In the genomic region with DNA sequence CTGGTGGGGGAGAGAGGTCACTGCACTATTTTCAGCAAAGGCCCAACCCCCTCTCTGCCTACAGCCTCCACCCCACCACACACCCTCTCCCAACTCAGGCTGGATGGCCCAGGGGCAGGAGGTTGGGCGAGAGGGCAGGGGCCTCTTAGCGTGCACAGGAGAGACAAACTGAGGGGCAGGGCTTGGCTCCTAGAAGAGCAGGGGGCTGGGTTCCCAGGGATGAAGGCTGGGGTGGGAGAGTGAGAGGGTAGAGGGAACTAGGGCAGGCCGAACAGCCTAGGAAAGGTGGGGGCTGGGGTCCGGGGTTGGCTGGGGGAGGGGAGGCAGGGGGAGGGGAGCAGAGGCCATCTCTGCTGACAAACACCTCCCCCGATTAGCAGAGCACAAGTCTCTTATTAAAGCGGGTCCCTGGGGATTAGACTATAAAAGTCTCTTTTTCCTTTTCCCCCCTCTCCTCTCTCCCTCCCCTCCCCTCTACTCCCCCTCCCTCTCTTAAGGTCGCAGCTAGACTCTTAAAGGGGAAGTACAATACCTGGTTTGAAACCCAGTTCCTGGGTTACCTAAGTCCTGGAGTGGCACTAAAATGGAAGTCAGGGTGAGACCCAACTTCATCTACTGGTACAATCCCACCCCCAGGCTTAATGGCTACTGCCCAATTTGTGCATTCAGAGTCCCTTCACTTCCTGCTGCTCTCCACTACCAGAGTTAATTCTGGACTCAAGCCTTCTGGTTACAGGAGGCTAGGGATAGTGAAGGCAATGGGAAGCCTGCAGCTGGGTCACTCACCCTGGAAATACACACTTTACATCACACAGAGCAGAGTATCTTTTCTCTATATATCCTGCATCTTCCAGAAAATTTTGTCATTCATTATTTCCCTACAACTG, we compare ENCODE assay signal across 8 mouse cellular contexts. TPM values are rescaled to one million over a fixed set of nuclear protein-coding genes. Genes with fewer than 3 reads are reported as not detected.
DNase-seq lines count a peak whose midpoint lies in the region; ATAC-seq and TF ChIP-seq lines count a peak whose summit lies in the region.

No protein-coding gene starts in this region.

- H3K9ac ChIP-seq in ES-Bruce4 (ENCODE audit: low read depth, poor library complexity, severe bottlenecking), result 0 out of 2 replicates have a peak overlapping the region, but pooled peaks have one; percentile 20
- no peak overlapping the region for H3K9ac ChIP-seq in liver, embryonic 15.5 days

- no peaks in the 10 kb centered on the region for H3K36me3 ChIP-seq in ES-Bruce4 (ENCODE audit: control insufficient read depth, insufficient read depth, low read length, poor library complexity, severe bottlenecking)
- H3K36me3 ChIP-seq in liver, embryonic 15.5 days (replicated peaks), result no peaks in the 10 kb centered on the region

- TF ChIP-seq CTCF in ES-Bruce4 (IDR thresholded peaks at IDR 0.05; ENCODE audit: low read depth, low read length), result no peak

- no peaks in the 10 kb centered on the region for H3K4me1 ChIP-seq in ES-Bruce4 (ENCODE audit: control insufficient read depth, insufficient read depth, low read length)
- peaks cover 33% of the 10 kb centered on the region for H3K4me1 ChIP-seq in liver, embryonic 15.5 days (replicated peaks)

- 0 out of 2 replicates have a peak, but pooled peaks have one; percentile 20 for ATAC-seq in granulocyte monocyte progenitor cell, adult 5-6 weeks (replicated peaks; ENCODE audit: poor library complexity, severe bottlenecking)
- peak; percentile 52 for ATAC-seq in liver, embryonic 15.5 days (ENCODE audit: insufficient read depth)

- H3K4me3 ChIP-seq in ES-Bruce4 (ENCODE audit: low read depth, low read length), result peak overlapping the region; percentile 25; the same call in 1 of the 2 replicates
- H3K4me3 ChIP-seq in liver, embryonic 15.5 days (replicated peaks), result peak overlapping the region; percentile 8; the same call in 1 of the 2 replicates

- WGBS in liver, embryonic 15.5 days (ENCODE audit: insufficient replicate concordance), result 6% methylated on average over 7 of the region's 7 CpGs

- TF ChIP-seq EP300 in ES-Bruce4 (IDR thresholded peaks at IDR 0.05; ENCODE audit: insufficient read depth, low read depth, low read length), result no peak; the same call in 1 of the 2 replicates

- H3K4me2 ChIP-seq in liver, embryonic 15.5 days, result peak overlapping the region; percentile 43

- peak; percentile 26 for DNase-seq in A20 (ENCODE audit: low read depth, low spot score)
- peak; percentile 61 for DNase-seq in yolk sac, embryonic 10.5 days (ENCODE audit: low spot score)
- DNase-seq in urinary bladder, adult 2 months (ENCODE audit: low spot score), result no peak
- DNase-seq in gastrocnemius, postnatal 25 days, result no peak
- DNase-seq in left cerebral cortex, adult 18-20 months (ENCODE audit: low spot score in 2 of 2), result no peak

- no peaks in the 10 kb centered on the region for H3K9me3 ChIP-seq in ES-Bruce4 (replicated peaks; ENCODE audit: control insufficient read depth, insufficient read depth, low read length, poor library complexity, severe bottlenecking)
- no peaks in the 10 kb centered on the region for H3K9me3 ChIP-seq in liver, embryonic 15.5 days (replicated peaks)

- no peaks in the 10 kb centered on the region for H3K27me3 ChIP-seq in ES-Bruce4 (ENCODE audit: control insufficient read depth, insufficient read depth, low read length, poor library complexity, severe bottlenecking)
- H3K27me3 ChIP-seq in liver, embryonic 15.5 days, result peaks cover 70% of the 10 kb centered on the region

- H3K27ac ChIP-seq in ES-Bruce4 (ENCODE audit: insufficient read depth, low read length), result no peak overlapping the region
- no peak overlapping the region for H3K27ac ChIP-seq in liver, embryonic 15.5 days (replicated peaks)

- no peak for TF ChIP-seq POLR2A in ES-Bruce4 (IDR thresholded peaks at IDR 0.05; ENCODE audit: insufficient read depth, low read length)

RNA-seq across cellular contexts. Expression of a gene that starts 2.3 kb away (rescaled TPM):
- polyA plus RNA-seq in ES-Bruce4 (2011; ENCODE audit: insufficient read depth, insufficient read length, low read depth, missing spikeins), result 2.8 and 3.0 TPM in 2 replicates
- 0.21 TPM in 1 of 2 replicates, not detected in the other for total RNA-seq in granulocyte monocyte progenitor cell, adult 5-6 weeks (2014; fragmentation: Nextera tagmentation)
- 0.15 TPM in 1 of 2 replicates, not detected in the other for total RNA-seq in granulocyte monocyte progenitor cell, adult 5-6 weeks (2017)
- polyA plus RNA-seq in liver, embryonic 15.5 days (2015; fragmentation: Nextera tagmentation; extraction: Ambion mirVana), result 0.26 and 0.31 TPM in 2 replicates
- 1.7 and 2.3 TPM in 2 replicates for polyA plus RNA-seq in urinary bladder, adult 2 months (2012; rRNA removed)
- total RNA-seq in gastrocnemius, postnatal 25 days (2021), result 1 to 10 TPM; 3.9 to 4.1 TPM
- 10 to 100 TPM; 12.5 to 15.2 TPM for total RNA-seq in left cerebral cortex, adult 18-20 months (2021)

RNA-seq across cellular contexts. Expression of a gene that starts 11.6 kb away (rescaled TPM):
- 116 and 130 TPM in 2 replicates for polyA plus RNA-seq in ES-Bruce4 (2011; ENCODE audit: insufficient read depth, insufficient read length, low read depth, missing spikeins)
- total RNA-seq in granulocyte monocyte progenitor cell, adult 5-6 weeks (2014; fragmentation: Nextera tagmentation), result 139 and 203 TPM in 2 replicates
- total RNA-seq in granulocyte monocyte progenitor cell, adult 5-6 weeks (2017), result 123 and 185 TPM in 2 replicates
- polyA plus RNA-seq in liver, embryonic 15.5 days (2015; fragmentation: Nextera tagmentation; extraction: Ambion mirVana), result 102 and 113 TPM in 2 replicates
- 337 and 381 TPM in 2 replicates for polyA plus RNA-seq in urinary bladder, adult 2 months (2012; rRNA removed)
- total RNA-seq in gastrocnemius, postnatal 25 days (2021), result 100 to 1,000 TPM; 103 to 142 TPM
- total RNA-seq in left cerebral cortex, adult 18-20 months (2021), result 10 to 100 TPM; 69.1 to 71.4 TPM

RNA-seq across cellular contexts. Expression of a gene that starts 33.5 kb away (rescaled TPM):
- 3.5 and 3.9 TPM in 2 replicates for polyA plus RNA-seq in ES-Bruce4 (2011; ENCODE audit: insufficient read depth, insufficient read length, low read depth, missing spikeins)
- total RNA-seq in granulocyte monocyte progenitor cell, adult 5-6 weeks (2014; fragmentation: Nextera tagmentation), result 2.0 and 9.5 TPM in 2 replicates
- total RNA-seq in granulocyte monocyte progenitor cell, adult 5-6 weeks (2017), result 2.4 TPM in 1 of 2 replicates, not detected in the other
- 18.4 and 24.3 TPM in 2 replicates for polyA plus RNA-seq in liver, embryonic 15.5 days (2015; fragmentation: Nextera tagmentation; extraction: Ambion mirVana)
- polyA plus RNA-seq in urinary bladder, adult 2 months (2012; rRNA removed), result 24.2 and 35.0 TPM in 2 replicates
- 1 to 10 TPM; 4.3 to 4.7 TPM for total RNA-seq in gastrocnemius, postnatal 25 days (2021)
- 1 to 10 TPM; 3.6 to 7.6 TPM for total RNA-seq in left cerebral cortex, adult 18-20 months (2021)

RNA-seq across cellular contexts. Expression of a gene that starts 34.7 kb away (rescaled TPM):
- 36.7 and 44.5 TPM in 2 replicates for polyA plus RNA-seq in ES-Bruce4 (2011; ENCODE audit: insufficient read depth, insufficient read length, low read depth, missing spikeins)
- total RNA-seq in granulocyte monocyte progenitor cell, adult 5-6 weeks (2014; fragmentation: Nextera tagmentation), result 124 and 140 TPM in 2 replicates
- 71.3 and 86.4 TPM in 2 replicates for total RNA-seq in granulocyte monocyte progenitor cell, adult 5-6 weeks (2017)
- 93.9 and 96.1 TPM in 2 replicates for polyA plus RNA-seq in liver, embryonic 15.5 days (2015; fragmentation: Nextera tagmentation; extraction: Ambion mirVana)
- 286 and 328 TPM in 2 replicates for polyA plus RNA-seq in urinary bladder, adult 2 months (2012; rRNA removed)
- 100 to 1,000 TPM; 152 to 165 TPM for total RNA-seq in gastrocnemius, postnatal 25 days (2021)
- 10 to 100 TPM; 79.8 to 82.3 TPM for total RNA-seq in left cerebral cortex, adult 18-20 months (2021)

RNA-seq across cellular contexts. Expression of a gene that starts 44.4 kb away (rescaled TPM):
- polyA plus RNA-seq in ES-Bruce4 (2011; ENCODE audit: insufficient read depth, insufficient read length, low read depth, missing spikeins), result 1.6 and 3.2 TPM in 2 replicates
- total RNA-seq in granulocyte monocyte progenitor cell, adult 5-6 weeks (2014; fragmentation: Nextera tagmentation), result not detected in 2 replicates
- total RNA-seq in granulocyte monocyte progenitor cell, adult 5-6 weeks (2017), result not detected in 2 replicates
- polyA plus RNA-seq in liver, embryonic 15.5 days (2015; fragmentation: Nextera tagmentation; extraction: Ambion mirVana), result 0.81 and 1.1 TPM in 2 replicates
- 44.5 TPM in 2 replicates for polyA plus RNA-seq in urinary bladder, adult 2 months (2012; rRNA removed)
- 10 to 100 TPM; 63.5 to 67.3 TPM for total RNA-seq in gastrocnemius, postnatal 25 days (2021)
- total RNA-seq in left cerebral cortex, adult 18-20 months (2021), result 10 to 100 TPM; 13.5 TPM

Comparison
In these comparisons a context has a peak if more than half of its experiments do, and no peak if none do; other contexts are left out.
1. DNase-seq: peak in A20 (single experiment) and yolk sac, embryonic 10.5 days (single experiment); none in urinary bladder, adult 2 months (single experiment), gastrocnemius, postnatal 25 days (single experiment) and left cerebral cortex, adult 18-20 months (0 of 2).
2. RNA of a gene that starts 2.3 kb away (total RNA-seq): 12.5 to 15.2 TPM in left cerebral cortex, adult 18-20 months and 3.9 to 4.1 TPM in gastrocnemius, postnatal 25 days; 0.15 to 0.21 TPM in granulocyte monocyte progenitor cell, adult 5-6 weeks; every median in the first group is over 4 times any median in the second.